Mouse (Mus musculus) stomach, embryonic 14.5 days (tissue): ENCODE results near the gene Car12. TPM values are rescaled to one million over a fixed set of nuclear protein-coding genes. Genes with fewer than 3 reads are reported as not detected.

Source experiments
- ATAC-seq: fragments of 200-750 bp; cut with Nextera tagmentation; 2 replicates; pipeline ENCODE4 v1.8.0; 2017; ENCODE audit warnings: low read depth, moderate TSS enrichment; ENCODE audit not compliant: insufficient number of reproducible peaks, insufficient read depth, low FRiP score
- H3K27ac ChIP-seq: fragments of 300-500 bp; sonication (generic); 2 replicates; pipeline ENCODE4 v1.5.1; 2014; ENCODE audit warnings: mild to moderate bottlenecking, low read length, moderate library complexity, mixed read lengths
- H3K27me3 ChIP-seq: fragments of 300-500 bp; sonication (generic); 2 replicates; pipeline ENCODE4 v1.6.1; 2014; ENCODE audit warnings: low read length, control low read depth, mixed read lengths; ENCODE audit not compliant: control insufficient read depth, insufficient read depth
- H3K36me3 ChIP-seq: fragments of 300-500 bp; sonication (generic); 2 replicates; pipeline ENCODE4 v1.6.1; 2014; ENCODE audit warnings: mild to moderate bottlenecking, control low read depth, low read length, moderate library complexity, mixed read lengths; ENCODE audit not compliant: control insufficient read depth, insufficient read depth
- H3K4me1 ChIP-seq: fragments of 300-500 bp; sonication (generic); 2 replicates; pipeline ENCODE4 v1.6.1; 2014; ENCODE audit warnings: low read length, control low read depth, mixed read lengths; ENCODE audit not compliant: control insufficient read depth, insufficient read depth
- H3K4me2 ChIP-seq: fragments of 300-500 bp; sonication (generic); replicated peaks from 2 replicates; pipeline ENCODE4 v1.6.1; 2014; ENCODE audit warnings: low read depth, low read length, control low read depth
- H3K4me3 ChIP-seq: fragments of 300-500 bp; sonication (generic); 2 replicates; pipeline ENCODE4 v1.5.1; 2014; ENCODE audit warnings: low read depth, low read length, control low read depth
- H3K9ac ChIP-seq: fragments of 300-500 bp; sonication (generic); replicated peaks from 2 replicates; pipeline ENCODE4 v1.6.1; 2014; ENCODE audit warnings: low read depth, mild to moderate bottlenecking, control low read depth, low read length, moderate library complexity, mixed read lengths
- H3K9me3 ChIP-seq: fragments of 300-500 bp; sonication (generic); 2 replicates; pipeline ENCODE4 v1.6.1; 2016; ENCODE audit warnings: low read depth, low read length, control low read depth; ENCODE audit not compliant: control insufficient read depth
- WGBS: fragments of 180-500 bp; shearing (Covaris S2); extraction: QIAGEN DNeasy Blood & Tissue Kit; methylation state at CpG from one replicate; pipeline ENCODE4 v1.1.7; 2014; 5-methylcytosine and 5-hydroxymethylcytosine counted together
- polyA plus RNA-seq: library from polyadenylated mRNA; unstranded; fragments of >200 nt; fragmentation: Nextera tagmentation; extraction: Ambion mirVana; gene quantifications from 2 replicates; pipeline ENCODE4 v1.2.1, GENCODE M21; 2014

Gene Car12
- polyA plus RNA-seq, 1 experiment from 2014 or later, result 7.9 TPM

- Histone ChIP-seq H3K27ac (no peak overlapping the region), H3K4me2 (no peak overlapping the region), H3K36me3 (no peaks in the 10 kb centered on the region), H3K4me3 (no peak overlapping the region), H3K4me1 (no peaks in the 10 kb centered on the region), H3K9ac (no peak overlapping the region), H3K27me3 (no peaks in the 10 kb centered on the region), H3K9me3 (no peaks in the 10 kb centered on the region)
- no peak for ATAC-seq
- 81% methylated on average over 1 of the region's 1 CpGs for WGBS
Observed at GRCm38 (mm10) chr9:66675566-66675965, 37.9 kb upstream of the Car12 start.

- no peak for ATAC-seq
- no peak overlapping the region for H3K9ac ChIP-seq
- WGBS, result 41% methylated on average over 6 of the region's 6 CpGs
Observed at GRCm38 (mm10) chr9:66680102-66680501, 33.4 kb upstream of the Car12 start.

GRCm38 (mm10) chr9:66682822-66683221 is 30.7 kb upstream of the Car12 start:
- Histone ChIP-seq H3K27me3 (no peaks in the 10 kb centered on the region), H3K4me2 (no peak overlapping the region), H3K9me3 (no peaks in the 10 kb centered on the region), H3K4me3 (no peak overlapping the region), H3K36me3 (no peaks in the 10 kb centered on the region), H3K9ac (no peak overlapping the region), H3K4me1 (no peaks in the 10 kb centered on the region), H3K27ac (no peak overlapping the region)
- no peak for ATAC-seq
- WGBS, result 92% methylated on average over 3 of the region's 3 CpGs

More at GRCm38 (mm10) chr9:66680102-66680501, 33.4 kb upstream of the Car12 start:
- no peak overlapping the region for H3K4me2 ChIP-seq
- no peak overlapping the region for H3K27ac ChIP-seq
- H3K4me3 ChIP-seq, result no peak overlapping the region
- H3K9me3 ChIP-seq, result no peaks in the 10 kb centered on the region
- H3K4me1 ChIP-seq, result no peaks in the 10 kb centered on the region
- no peaks in the 10 kb centered on the region for H3K27me3 ChIP-seq
- no peaks in the 10 kb centered on the region for H3K36me3 ChIP-seq

GRCm38 (mm10) chr9:66685730-66686129 is 27.8 kb upstream of the Car12 start:
- no peak overlapping the region for H3K4me2 ChIP-seq
- no peak overlapping the region for H3K27ac ChIP-seq
- no peaks in the 10 kb centered on the region for H3K9me3 ChIP-seq
- no peaks in the 10 kb centered on the region for H3K36me3 ChIP-seq
- H3K9ac ChIP-seq, result no peak overlapping the region
- no peaks in the 10 kb centered on the region for H3K27me3 ChIP-seq
- 64% methylated on average over 6 of the region's 6 CpGs for WGBS
- no peaks in the 10 kb centered on the region for H3K4me1 ChIP-seq
- ATAC-seq, result no peak
- no peak overlapping the region for H3K4me3 ChIP-seq

- WGBS, result 72% methylated on average over 2 of the region's 2 CpGs
- Histone ChIP-seq H3K4me2 (no peak overlapping the region), H3K27me3 (no peaks in the 10 kb centered on the region), H3K4me1 (no peaks in the 10 kb centered on the region), H3K4me3 (no peak overlapping the region), H3K9ac (no peak overlapping the region), H3K36me3 (no peaks in the 10 kb centered on the region), H3K9me3 (no peaks in the 10 kb centered on the region), H3K27ac (no peak overlapping the region)
- ATAC-seq, result no peak
Observed at GRCm38 (mm10) chr9:66687713-66688112, 25.8 kb upstream of the Car12 start.

- Histone ChIP-seq H3K4me1 (no peaks in the 10 kb centered on the region), H3K9me3 (no peaks in the 10 kb centered on the region), H3K4me2 (no peak overlapping the region), H3K9ac (no peak overlapping the region), H3K27ac (no peak overlapping the region), H3K27me3 (no peaks in the 10 kb centered on the region), H3K36me3 (no peaks in the 10 kb centered on the region), H3K4me3 (no peak overlapping the region)
- WGBS, result 76% methylated on average over 4 of the region's 4 CpGs
- ATAC-seq, result no peak
Observed at GRCm38 (mm10) chr9:66691683-66692305, 21.7 kb upstream of the Car12 start.

- no peak for ATAC-seq
- no peak overlapping the region for H3K27ac ChIP-seq
Observed at GRCm38 (mm10) chr9:66697355-66698140, 15.9 kb upstream of the Car12 start.

GRCm38 (mm10) chr9:66699748-66700147 is 13.7 kb upstream of the Car12 start:
- H3K4me2 ChIP-seq, result no peak overlapping the region
- 90% methylated on average over 4 of the region's 4 CpGs for WGBS
- no peak for ATAC-seq
- H3K4me1 ChIP-seq, result no peaks in the 10 kb centered on the region
- H3K9ac ChIP-seq, result no peak overlapping the region
- H3K27me3 ChIP-seq, result no peaks in the 10 kb centered on the region
- no peaks in the 10 kb centered on the region for H3K36me3 ChIP-seq
- H3K27ac ChIP-seq, result no peak overlapping the region
- no peak overlapping the region for H3K4me3 ChIP-seq
- no peaks in the 10 kb centered on the region for H3K9me3 ChIP-seq

More at GRCm38 (mm10) chr9:66697355-66698140, 15.9 kb upstream of the Car12 start:
- no peaks in the 10 kb centered on the region for H3K9me3 ChIP-seq
- no peaks in the 10 kb centered on the region for H3K4me1 ChIP-seq
- no peak overlapping the region for H3K4me3 ChIP-seq
- H3K27me3 ChIP-seq, result no peaks in the 10 kb centered on the region
- no peaks in the 10 kb centered on the region for H3K36me3 ChIP-seq
- WGBS, result 74% methylated on average over 7 of the region's 7 CpGs
- H3K9ac ChIP-seq, result no peak overlapping the region
- no peak overlapping the region for H3K4me2 ChIP-seq
